Mouse (Mus musculus) heart, embryonic 15.5 days (tissue): ENCODE results near the gene Rtn4r. TPM values are rescaled to one million over a fixed set of nuclear protein-coding genes. Genes with fewer than 3 reads are reported as not detected.

Experiments used
- ATAC-seq: fragments of 200-750 bp; cut with Nextera tagmentation; replicated peaks from 2 replicates; pipeline ENCODE4 v1.8.0; 2017; ENCODE audit warnings: low read depth, moderate TSS enrichment; ENCODE audit not compliant: insufficient number of reproducible peaks, insufficient read depth, low FRiP score
- H3K27ac ChIP-seq: fragments of 300-500 bp; sonication (generic); 2 replicates; pipeline ENCODE4 v1.5.1; 2015; ENCODE audit warnings: mild to moderate bottlenecking, inconsistent platforms
- H3K27me3 ChIP-seq: fragments of 300-500 bp; sonication (generic); 2 replicates; pipeline ENCODE4 v1.6.1; 2015; ENCODE audit warnings: inconsistent platforms
- H3K36me3 ChIP-seq: fragments of 300-500 bp; sonication (generic); 2 replicates; pipeline ENCODE4 v1.6.1; 2015; ENCODE audit warnings: mild to moderate bottlenecking, inconsistent platforms
- H3K4me1 ChIP-seq: fragments of 300-500 bp; sonication (generic); replicated peaks from 2 replicates; pipeline ENCODE4 v1.6.1; 2015; ENCODE audit warnings: inconsistent platforms
- H3K4me2 ChIP-seq: fragments of 300-500 bp; sonication (generic); 2 replicates; pipeline ENCODE4 v1.6.1; 2015; ENCODE audit warnings: inconsistent platforms, mild to moderate bottlenecking, moderate library complexity
- H3K4me3 ChIP-seq: fragments of 300-500 bp; sonication (generic); 2 replicates; pipeline ENCODE4 v1.5.1; 2015; ENCODE audit warnings: mild to moderate bottlenecking, inconsistent platforms
- H3K9ac ChIP-seq: fragments of 300-500 bp; sonication (generic); 2 replicates; pipeline ENCODE4 v1.6.1; 2015; ENCODE audit warnings: mild to moderate bottlenecking, inconsistent platforms
- H3K9me3 ChIP-seq: fragments of 300-500 bp; sonication (generic); replicated peaks from 2 replicates; pipeline ENCODE4 v1.6.1; 2016; ENCODE audit warnings: inconsistent platforms
- WGBS: fragments of 180-500 bp; shearing (Covaris S2); methylation state at CpG from one replicate; pipeline ENCODE4 v1.1.7; 2015; ENCODE audit warnings: mixed read lengths; 5-methylcytosine and 5-hydroxymethylcytosine counted together
- polyA plus RNA-seq: library from polyadenylated mRNA; unstranded; fragments of >200 nt; fragmentation: Nextera tagmentation; extraction: Ambion mirVana; gene quantifications from 2 replicates; pipeline ENCODE4 v1.2.1, GENCODE M21; 2015

The Rtn4r gene
- polyA plus RNA-seq, 1 experiment from 2014 or later: 0.60 TPM

DNA sequence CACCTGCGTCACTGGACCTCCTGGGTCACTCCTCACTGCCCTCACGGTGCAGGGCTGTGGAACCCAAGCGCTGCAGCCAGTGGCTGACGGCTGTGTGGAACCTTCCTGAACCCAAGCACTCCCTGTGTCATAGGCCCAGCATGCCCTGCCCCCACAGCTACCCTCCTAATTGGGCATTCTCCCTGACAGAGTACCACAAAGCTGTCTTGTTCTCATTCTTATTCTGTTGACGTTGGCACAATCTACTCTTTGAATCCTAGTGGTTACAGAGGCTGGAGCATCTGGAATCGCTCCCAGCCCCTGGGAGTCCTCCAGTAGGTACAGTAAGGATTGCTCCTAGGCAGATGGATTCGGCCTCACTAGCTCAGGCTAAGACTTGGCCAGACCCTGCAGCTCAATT, 33.1 kb downstream of the Rtn4r start:
- Histone ChIP-seq H3K4me3 (no peak overlapping the region), H3K9ac (no peak overlapping the region), H3K4me2 (no peak overlapping the region), H3K9me3 (no peaks in the 10 kb centered on the region), H3K27me3 (peaks cover 10% of the 10 kb centered on the region; the same call in 1 of the 2 replicates), H3K27ac (no peak overlapping the region), H3K36me3 (no peaks in the 10 kb centered on the region), H3K4me1 (peaks cover 12% of the 10 kb centered on the region)
- whole genome bisulfite sequencing: 68% methylated on average over 7 of the region's 7 CpGs
- no peak for ATAC-seq

DNA sequence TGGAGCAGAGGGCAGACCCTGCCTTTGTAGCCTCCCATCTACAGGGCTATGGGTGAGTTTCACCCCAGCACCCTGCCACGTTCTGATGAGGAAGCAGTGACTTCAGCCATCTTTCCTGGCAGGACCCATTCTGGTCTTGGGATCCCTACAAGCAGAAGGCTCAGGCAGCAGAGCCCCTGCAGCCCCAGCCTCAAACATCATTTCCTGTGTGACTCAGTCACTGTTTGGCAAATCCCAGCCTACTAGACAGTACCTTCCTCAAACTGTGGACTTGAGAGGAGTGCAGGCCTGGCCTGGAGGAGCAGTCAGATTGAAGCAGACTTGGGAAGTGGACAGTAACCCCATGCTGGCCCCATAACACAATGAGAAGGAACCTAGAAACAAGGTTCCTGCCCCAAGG, 33.7 kb downstream of the Rtn4r start:
- Histone ChIP-seq H3K4me1 (peaks cover 11% of the 10 kb centered on the region), H3K4me2 (no peak overlapping the region), H3K9ac (no peak overlapping the region), H3K27ac (no peak overlapping the region), H3K4me3 (no peak overlapping the region), H3K36me3 (no peaks in the 10 kb centered on the region), H3K9me3 (no peaks in the 10 kb centered on the region), H3K27me3 (peaks cover 10% of the 10 kb centered on the region; the same call in 1 of the 2 replicates)
- WGBS: 45% methylated on average over 1 of the region's 1 CpGs
- no peak for ATAC-seq

DNA sequence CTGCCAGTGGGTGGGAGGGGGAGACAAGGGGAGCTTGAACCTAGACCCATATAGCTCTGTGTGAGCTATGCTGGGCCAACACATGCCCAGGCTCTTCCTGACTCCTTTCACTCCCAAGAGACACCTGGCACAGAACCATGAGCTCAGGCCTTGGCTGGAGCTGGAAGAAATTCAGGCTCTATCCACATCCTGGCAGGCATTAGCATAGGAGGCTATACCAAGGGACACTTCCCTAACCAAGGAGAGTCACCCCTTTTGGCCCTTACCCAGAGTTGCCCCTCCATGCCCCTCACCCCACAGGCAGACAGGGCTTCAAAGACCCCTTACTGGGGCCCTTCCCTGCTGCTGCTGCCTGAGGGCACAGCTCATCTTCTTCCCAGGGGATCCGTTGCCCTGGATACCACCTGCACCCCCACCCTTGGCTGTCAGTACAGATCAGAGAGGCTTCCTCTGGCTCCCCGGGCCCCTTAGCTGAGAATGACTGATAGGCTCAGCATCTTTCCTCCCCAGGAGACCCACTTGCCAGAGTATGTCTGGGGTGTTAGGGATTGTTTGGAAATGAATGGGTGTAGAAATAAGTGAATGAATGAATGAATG, 37.3 kb downstream of the Rtn4r start:
- no peaks in the 10 kb centered on the region for H3K9me3 ChIP-seq
- H3K4me1 ChIP-seq: peaks cover 15% of the 10 kb centered on the region
- no peak overlapping the region for H3K27ac ChIP-seq
- no peak overlapping the region for H3K4me3 ChIP-seq
- no peak for ATAC-seq
- H3K9ac ChIP-seq: no peak overlapping the region
- WGBS: 38% methylated on average over 2 of the region's 2 CpGs
- peaks cover 10% of the 10 kb centered on the region; the same call in 1 of the 2 replicates for H3K27me3 ChIP-seq
- H3K4me2 ChIP-seq: no peak overlapping the region
- no peaks in the 10 kb centered on the region for H3K36me3 ChIP-seq

DNA sequence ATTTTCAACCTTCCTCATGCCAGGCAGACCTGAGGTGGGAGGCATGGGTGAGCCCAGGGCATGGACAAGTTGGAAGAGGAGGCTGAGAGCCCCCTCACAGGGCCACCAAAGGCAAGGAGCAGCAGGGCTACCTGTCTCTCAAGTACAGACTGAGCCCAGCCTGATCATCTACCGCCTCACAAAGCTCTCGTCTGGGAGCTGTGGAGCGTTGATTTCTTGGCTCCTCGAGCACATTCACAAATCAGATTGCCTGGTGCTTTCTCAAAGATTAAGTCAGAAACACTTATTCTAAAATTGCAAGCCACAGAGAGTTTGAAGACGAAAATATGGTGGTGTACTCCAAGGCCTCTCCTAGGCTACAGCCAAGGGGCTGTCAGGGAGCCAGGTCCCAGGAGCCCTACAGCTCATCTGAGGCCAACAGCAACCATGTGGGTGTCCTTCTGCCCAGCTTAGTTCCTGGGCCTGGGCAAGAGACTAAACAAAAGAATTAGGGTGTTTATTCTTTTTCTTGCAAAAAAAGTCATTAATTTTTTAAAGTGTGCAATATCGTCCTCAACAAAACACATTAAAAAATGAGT, 39.3 kb downstream of the Rtn4r start:
- H3K9ac ChIP-seq: no peak overlapping the region
- no peak for ATAC-seq
- no peaks in the 10 kb centered on the region for H3K9me3 ChIP-seq
- H3K36me3 ChIP-seq: no peaks in the 10 kb centered on the region
- WGBS: 66% methylated on average over 6 of the region's 6 CpGs
- H3K4me1 ChIP-seq: peaks cover 4% of the 10 kb centered on the region
- peaks cover 18% of the 10 kb centered on the region; the same call in 1 of the 2 replicates for H3K27me3 ChIP-seq
- no peak overlapping the region for H3K27ac ChIP-seq
- H3K4me2 ChIP-seq: no peak overlapping the region
- H3K4me3 ChIP-seq: no peak overlapping the region

DNA sequence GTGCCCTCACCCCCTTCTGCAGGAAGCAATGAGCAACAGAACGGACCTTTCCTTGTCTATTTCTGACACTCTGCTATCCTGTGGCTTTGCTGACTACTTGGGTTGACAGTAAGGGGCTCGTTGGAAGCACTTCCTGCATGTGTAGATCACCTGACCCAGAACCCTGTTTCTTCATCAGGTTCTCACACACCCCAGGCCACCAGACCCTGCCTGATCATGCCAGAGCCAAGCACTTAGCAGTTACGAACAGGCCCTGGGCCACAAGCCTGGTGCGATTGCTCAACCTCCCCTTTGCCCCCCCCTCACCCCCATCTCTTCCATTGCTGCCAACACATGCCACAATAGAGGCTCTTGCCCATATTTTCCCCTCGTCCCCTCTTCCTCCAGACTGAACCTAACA, 41.7 kb downstream of the Rtn4r start:
- Histone ChIP-seq H3K27ac (no peak overlapping the region), H3K9me3 (no peaks in the 10 kb centered on the region), H3K9ac (no peak overlapping the region), H3K4me3 (no peak overlapping the region), H3K4me2 (no peak overlapping the region), H3K36me3 (no peaks in the 10 kb centered on the region), H3K4me1 (peaks cover 4% of the 10 kb centered on the region), H3K27me3 (peaks cover 19% of the 10 kb centered on the region; the same call in 1 of the 2 replicates)
- 72% methylated on average over 5 of the region's 5 CpGs for WGBS
- no peak for ATAC-seq

DNA sequence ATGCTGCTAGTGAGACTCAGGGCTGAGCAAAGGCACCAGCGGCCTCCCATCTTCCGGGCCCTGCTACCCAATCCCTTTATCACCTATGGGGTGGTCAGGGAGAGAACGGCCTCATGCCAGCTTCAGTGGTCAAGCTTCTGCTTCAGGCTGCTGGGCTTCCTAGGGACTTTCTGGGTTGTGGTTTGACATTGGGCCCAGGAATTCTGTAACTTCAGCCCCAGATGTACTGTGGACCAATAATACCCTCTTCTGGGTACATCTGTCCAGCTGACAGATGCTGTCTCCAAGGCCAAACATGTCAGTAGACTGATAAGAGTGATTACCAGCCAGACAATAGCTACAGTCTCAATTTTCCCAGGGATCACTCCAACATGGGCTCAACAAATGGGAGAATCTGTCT, 42.3 kb downstream of the Rtn4r start:
- Histone ChIP-seq H3K9ac (no peak overlapping the region), H3K4me2 (no peak overlapping the region), H3K4me3 (no peak overlapping the region), H3K27me3 (peaks cover 18% of the 10 kb centered on the region; the same call in 1 of the 2 replicates), H3K36me3 (no peaks in the 10 kb centered on the region), H3K4me1 (peaks cover 4% of the 10 kb centered on the region), H3K9me3 (no peaks in the 10 kb centered on the region), H3K27ac (no peak overlapping the region)
- ATAC-seq: no peak
- WGBS: 80% methylated on average over 3 of the region's 3 CpGs

DNA sequence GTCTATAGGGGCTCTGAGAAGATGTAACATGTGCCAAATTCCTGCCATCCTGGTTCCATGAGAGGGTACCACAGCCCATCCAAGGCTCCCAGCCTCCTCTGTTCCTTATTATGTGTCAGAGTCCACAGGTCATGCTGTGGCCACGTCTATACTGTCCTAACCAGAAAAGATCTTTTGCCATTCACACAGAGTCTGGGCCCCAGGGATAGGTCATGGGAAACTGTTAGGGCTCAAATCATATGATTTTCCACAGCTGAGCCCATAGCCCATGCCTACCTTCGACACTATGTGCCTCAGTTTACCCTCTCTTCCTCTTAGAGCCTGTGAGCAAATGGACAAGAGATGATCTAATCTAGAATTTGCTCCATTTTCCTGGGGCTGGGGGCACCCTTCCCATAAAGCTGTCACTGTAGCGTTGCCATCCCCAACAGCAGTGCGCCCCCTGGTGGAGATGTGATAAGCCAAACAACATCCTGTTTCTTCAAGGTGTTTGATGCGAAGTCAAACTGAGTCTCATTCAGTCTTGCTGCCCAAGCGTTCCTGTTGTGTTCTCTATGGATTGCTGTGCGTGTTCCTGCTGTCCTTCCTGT, 44.9 kb downstream of the Rtn4r start:
- no peak for ATAC-seq
- 12% methylated on average over 7 of the region's 7 CpGs for WGBS
- no peaks in the 10 kb centered on the region for H3K36me3 ChIP-seq
- no peaks in the 10 kb centered on the region for H3K9me3 ChIP-seq
- peaks cover 16% of the 10 kb centered on the region; the same call in 1 of the 2 replicates for H3K27me3 ChIP-seq
- no peak overlapping the region for H3K9ac ChIP-seq
- no peak overlapping the region for H3K4me2 ChIP-seq
- no peak overlapping the region for H3K4me3 ChIP-seq
- peaks cover 5% of the 10 kb centered on the region for H3K4me1 ChIP-seq
- H3K27ac ChIP-seq: no peak overlapping the region

DNA sequence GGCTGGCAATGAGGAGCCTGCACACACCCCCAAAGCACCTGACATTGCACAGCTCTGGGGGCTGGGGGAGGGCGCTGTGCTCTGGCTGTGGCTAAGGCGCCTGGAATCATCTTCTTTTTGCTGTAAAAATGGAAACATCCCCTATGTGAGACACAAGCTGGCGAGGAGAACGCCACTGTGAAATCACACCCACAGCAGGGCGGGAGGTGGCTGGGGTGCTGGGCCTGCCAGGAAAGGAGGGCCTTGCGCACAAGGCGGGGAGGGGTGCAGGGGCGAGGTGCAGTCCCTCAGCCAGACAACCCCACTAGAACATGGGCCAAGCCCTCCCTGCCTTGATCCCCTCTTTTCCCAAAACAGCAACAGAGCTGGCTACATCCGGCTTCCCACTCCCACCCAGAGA, 45.8 kb downstream of the Rtn4r start:
- Histone ChIP-seq H3K36me3 (no peaks in the 10 kb centered on the region), H3K4me2 (no peak overlapping the region), H3K9ac (no peak overlapping the region), H3K4me3 (no peak overlapping the region), H3K9me3 (no peaks in the 10 kb centered on the region), H3K27me3 (peaks cover 16% of the 10 kb centered on the region; the same call in 1 of the 2 replicates), H3K4me1 (0 out of 2 replicates have a peak, but pooled peaks cover 2% of the 10 kb centered on the region), H3K27ac (no peak overlapping the region)
- ATAC-seq: no peak
- WGBS: 84% methylated on average over 9 of the region's 9 CpGs

DNA sequence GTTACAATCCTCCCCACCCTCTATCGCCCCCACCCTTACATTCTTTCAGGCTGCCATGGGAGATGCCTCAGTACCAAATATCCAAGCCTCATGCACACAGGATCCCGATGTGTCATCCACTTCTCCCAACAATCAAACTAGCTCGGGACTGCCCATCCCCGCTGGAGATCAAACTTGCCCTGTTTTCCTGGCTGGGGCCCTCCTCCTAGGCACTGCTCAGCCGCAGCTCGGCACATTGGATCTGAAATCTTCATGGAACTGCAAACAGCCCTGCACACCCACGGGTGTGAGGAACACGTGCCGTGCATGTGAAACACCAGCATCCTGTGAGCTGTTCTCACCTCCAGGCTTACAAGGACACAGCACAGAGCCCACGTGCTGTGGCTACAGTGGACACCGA, 46.3 kb downstream of the Rtn4r start:
- Histone ChIP-seq H3K9ac (no peak overlapping the region), H3K36me3 (no peaks in the 10 kb centered on the region), H3K4me1 (0 out of 2 replicates have a peak, but pooled peaks cover 2% of the 10 kb centered on the region), H3K27ac (no peak overlapping the region), H3K4me3 (no peak overlapping the region), H3K4me2 (no peak overlapping the region), H3K27me3 (peaks cover 16% of the 10 kb centered on the region; the same call in 1 of the 2 replicates), H3K9me3 (no peaks in the 10 kb centered on the region)
- WGBS: 56% methylated on average over 11 of the region's 11 CpGs
- ATAC-seq: no peak

DNA sequence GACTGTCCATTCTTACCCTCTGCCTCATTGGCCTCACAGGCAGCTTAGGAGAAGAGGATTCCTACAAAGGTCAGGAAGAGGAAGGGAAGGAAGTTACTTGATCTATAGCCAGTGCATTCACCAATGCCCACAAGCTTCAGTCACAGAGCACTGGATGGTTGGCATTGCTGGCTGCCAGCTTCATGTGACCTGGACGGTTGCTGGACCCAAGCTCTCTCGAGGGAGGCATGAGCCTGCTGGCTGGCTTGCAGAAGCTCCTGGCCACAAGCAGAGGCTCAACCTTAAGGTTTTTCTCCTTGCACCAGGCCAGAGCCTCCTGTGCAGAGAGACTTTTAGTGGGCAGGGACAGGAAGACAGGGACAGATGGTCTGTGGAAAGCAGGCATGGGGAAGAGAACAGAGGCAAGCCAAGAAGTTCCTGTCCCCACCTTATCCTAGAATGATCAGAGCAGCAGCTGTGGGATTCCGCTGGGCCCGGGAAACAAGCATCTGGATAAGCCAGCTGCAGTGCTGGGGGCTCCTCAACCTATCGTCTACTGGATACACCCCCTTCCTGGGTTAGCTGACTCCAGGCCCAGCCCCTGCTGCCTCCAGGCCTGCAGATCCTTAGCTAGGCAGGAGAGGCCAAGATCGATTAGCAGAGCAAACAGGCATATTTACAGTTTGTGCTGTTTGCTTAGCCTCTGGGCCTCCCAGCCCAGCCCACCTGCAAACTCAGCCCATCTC, 48.5 kb downstream of the Rtn4r start:
- H3K9ac ChIP-seq: no peak overlapping the region
- no peak overlapping the region for H3K27ac ChIP-seq
- H3K9me3 ChIP-seq: no peaks in the 10 kb centered on the region
- H3K4me3 ChIP-seq: no peak overlapping the region
- no peaks in the 10 kb centered on the region for H3K36me3 ChIP-seq
- 41% methylated on average over 6 of the region's 6 CpGs for WGBS
- 0 out of 2 replicates have a peak, but pooled peaks cover 2% of the 10 kb centered on the region for H3K4me1 ChIP-seq
- no peak overlapping the region for H3K4me2 ChIP-seq
- peaks cover 16% of the 10 kb centered on the region; the same call in 1 of the 2 replicates for H3K27me3 ChIP-seq
- no peak for ATAC-seq

DNA sequence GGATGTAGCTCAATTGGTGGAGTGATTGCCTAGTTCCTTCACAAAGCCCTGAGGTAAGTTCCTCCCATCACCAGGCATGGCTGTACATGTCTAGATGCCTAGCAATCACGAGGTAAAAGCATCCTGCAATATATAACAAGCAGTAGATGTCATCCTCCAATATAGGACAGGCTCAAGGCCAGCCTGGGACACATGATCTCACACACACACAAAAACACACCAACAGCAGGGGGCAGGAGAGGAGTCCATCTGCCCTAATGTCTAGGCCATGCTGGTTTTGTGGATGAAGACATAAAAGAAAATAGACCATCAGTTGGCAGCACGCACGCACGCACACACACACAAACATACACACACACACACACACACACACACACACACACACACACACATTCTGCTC, 49.3 kb downstream of the Rtn4r start:
- Histone ChIP-seq H3K4me1 (0 out of 2 replicates have a peak, but pooled peaks cover 6% of the 10 kb centered on the region), H3K9ac (no peak overlapping the region), H3K36me3 (no peaks in the 10 kb centered on the region), H3K27ac (no peak overlapping the region), H3K4me2 (no peak overlapping the region), H3K27me3 (peaks cover 8% of the 10 kb centered on the region; the same call in 1 of the 2 replicates), H3K4me3 (no peak overlapping the region), H3K9me3 (no peaks in the 10 kb centered on the region)
- ATAC-seq: no peak
- 76% methylated on average over 4 of the region's 4 CpGs for WGBS
